Mouse (Mus musculus) spleen, postnatal 10 days (tissue): ENCODE measurements around the gene Cdcp1.

Experiments
- DNase-seq, 2 experiments: peaks; one replicate each; pipeline ENCODE4 v3.0.0; 2021 to 2022; ENCODE audit warnings: low spot score in 2 of 2

Cdcp1 gene

GRCm38 (mm10) chr9:123150241-123151020, 65.4 kb downstream of the Cdcp1 start, which contains the start of gene Clec3b:
Gene Clec3b (plus strand): TSS chr9:123150946.
- DNase-seq: no peak

GRCm38 (mm10) chr9:123148430-123148829, 67.4 kb downstream of the Cdcp1 start:
- DNase-seq: no peak

- no peak for DNase-seq
Observed at GRCm38 (mm10) chr9:123139887-123140614, 75.8 kb downstream of the Cdcp1 start.

- DNase-seq: no peak
Observed at GRCm38 (mm10) chr9:123138891-123139474, 76.9 kb downstream of the Cdcp1 start.

GRCm38 (mm10) chr9:123136953-123137682, 78.7 kb downstream of the Cdcp1 start:
- no peak for DNase-seq

GRCm38 (mm10) chr9:123132994-123133393, 82.8 kb downstream of the Cdcp1 start:
- no peak for DNase-seq

GRCm38 (mm10) chr9:123127663-123128062, 88.2 kb downstream of the Cdcp1 start:
- DNase-seq: no peak

GRCm38 (mm10) chr9:123124413-123124981, 91.3 kb downstream of the Cdcp1 start:
- DNase-seq: no peak

GRCm38 (mm10) chr9:123123571-123124412, 92.0 kb downstream of the Cdcp1 start:
- peak in 1 of 2 experiments; percentile 32 for DNase-seq

GRCm38 (mm10) chr9:123123017-123123416, 92.8 kb downstream of the Cdcp1 start:
- no peak for DNase-seq
